Mouse (Mus musculus): ENCODE results near the gene Abca1. TPM values are rescaled to one million over a fixed set of nuclear protein-coding genes. Genes with fewer than 3 reads are reported as not detected.

Abca1 gene
- polyA plus RNA-seq, 1 experiment from 2014 or later = 4.8 TPM

GRCm38 (mm10) chr4:53078793-53079310, 80.8 kb downstream of the Abca1 start:
- no peaks in the 10 kb centered on the region for H3K4me1 ChIP-seq
- H3K27me3 ChIP-seq (replicated peaks) = no peaks in the 10 kb centered on the region
- no peak overlapping the region for H3K4me3 ChIP-seq (replicated peaks)
- H3K27ac ChIP-seq = no peak overlapping the region
- H3K9me3 ChIP-seq = no peaks in the 10 kb centered on the region
- 0 out of 2 replicates have a peak, but pooled peaks cover 12% of the 10 kb centered on the region for H3K36me3 ChIP-seq
- WGBS = 79% methylated on average over 2 of the region's 2 CpGs
- no peak overlapping the region for H3K4me2 ChIP-seq
- no peak overlapping the region for H3K9ac ChIP-seq
- peak; percentile 31; the same call in 1 of the 2 replicates for ATAC-seq (ENCODE audit: insufficient read depth, low FRiP score, low read depth)

GRCm38 (mm10) chr4:53076788-53077350, 82.8 kb downstream of the Abca1 start:
- ATAC-seq (ENCODE audit: insufficient read depth, low FRiP score, low read depth) = no peak
- 93% methylated on average over 4 of the region's 4 CpGs for WGBS
- Histone ChIP-seq H3K36me3 (0 out of 2 replicates have a peak, but pooled peaks cover 12% of the 10 kb centered on the region), H3K4me1 (no peaks in the 10 kb centered on the region), H3K9ac (no peak overlapping the region), H3K27ac (no peak overlapping the region), H3K4me3 (replicated peaks) (no peak overlapping the region), H3K4me2 (no peak overlapping the region), H3K27me3 (replicated peaks) (no peaks in the 10 kb centered on the region), H3K9me3 (no peaks in the 10 kb centered on the region)

- no peak overlapping the region for H3K9ac ChIP-seq
- H3K36me3 ChIP-seq = 0 out of 2 replicates have a peak, but pooled peaks cover 11% of the 10 kb centered on the region
- no peaks in the 10 kb centered on the region for H3K27me3 ChIP-seq (replicated peaks)
- no peak for ATAC-seq (ENCODE audit: insufficient read depth, low FRiP score, low read depth)
- no peaks in the 10 kb centered on the region for H3K4me1 ChIP-seq
- no peak overlapping the region for H3K4me2 ChIP-seq
- WGBS = 86% methylated on average over 7 of the region's 7 CpGs
- H3K9me3 ChIP-seq = no peaks in the 10 kb centered on the region
- no peak overlapping the region for H3K4me3 ChIP-seq (replicated peaks)
- no peak overlapping the region for H3K27ac ChIP-seq
Observed at GRCm38 (mm10) chr4:53073025-53073424, 86.7 kb downstream of the Abca1 start.

GRCm38 (mm10) chr4:53062301-53063008, 97.2 kb downstream of the Abca1 start:
- no peak for ATAC-seq (ENCODE audit: insufficient read depth, low FRiP score, low read depth)
- WGBS = 83% methylated on average over 7 of the region's 7 CpGs
- Histone ChIP-seq H3K4me2 (no peak overlapping the region), H3K27ac (no peak overlapping the region), H3K27me3 (replicated peaks) (no peaks in the 10 kb centered on the region), H3K4me3 (replicated peaks) (no peak overlapping the region), H3K36me3 (0 out of 2 replicates have a peak, but pooled peaks cover 7% of the 10 kb centered on the region), H3K9me3 (no peaks in the 10 kb centered on the region), H3K4me1 (no peaks in the 10 kb centered on the region), H3K9ac (no peak overlapping the region)

GRCm38 (mm10) chr4:53046238-53047022, 113.3 kb downstream of the Abca1 start:
- Histone ChIP-seq H3K36me3 (peaks cover 9% of the 10 kb centered on the region; the same call in 1 of the 2 replicates), H3K27me3 (replicated peaks) (no peaks in the 10 kb centered on the region), H3K9ac (no peak overlapping the region), H3K27ac (no peak overlapping the region), H3K4me1 (no peaks in the 10 kb centered on the region), H3K4me2 (no peak overlapping the region), H3K4me3 (replicated peaks) (no peak overlapping the region), H3K9me3 (no peaks in the 10 kb centered on the region)
- 62% methylated on average over 9 of the region's 9 CpGs for WGBS
- ATAC-seq (ENCODE audit: insufficient read depth, low FRiP score, low read depth) = no peak

GRCm38 (mm10) chr4:53045807-53046206, 113.9 kb downstream of the Abca1 start:
- H3K27me3 ChIP-seq (replicated peaks) = no peaks in the 10 kb centered on the region
- H3K9me3 ChIP-seq = no peaks in the 10 kb centered on the region
- H3K4me3 ChIP-seq (replicated peaks) = no peak overlapping the region
- H3K9ac ChIP-seq = no peak overlapping the region
- H3K36me3 ChIP-seq = peaks cover 9% of the 10 kb centered on the region; the same call in 1 of the 2 replicates
- H3K27ac ChIP-seq = no peak overlapping the region
- no peak overlapping the region for H3K4me2 ChIP-seq
- WGBS = 85% methylated on average over 7 of the region's 7 CpGs
- no peak for ATAC-seq (ENCODE audit: insufficient read depth, low FRiP score, low read depth)
- H3K4me1 ChIP-seq = no peaks in the 10 kb centered on the region

- Histone ChIP-seq H3K4me3 (replicated peaks) (no peak overlapping the region), H3K9me3 (no peaks in the 10 kb centered on the region), H3K27me3 (replicated peaks) (no peaks in the 10 kb centered on the region), H3K9ac (no peak overlapping the region), H3K4me2 (no peak overlapping the region), H3K4me1 (no peaks in the 10 kb centered on the region), H3K27ac (no peak overlapping the region), H3K36me3 (peaks cover 9% of the 10 kb centered on the region; the same call in 1 of the 2 replicates)
- ATAC-seq (ENCODE audit: insufficient read depth, low FRiP score, low read depth) = no peak
- WGBS = 82% methylated on average over 8 of the region's 8 CpGs
Observed at GRCm38 (mm10) chr4:53043819-53044218, 115.9 kb downstream of the Abca1 start.

- Histone ChIP-seq H3K27ac (no peak overlapping the region), H3K4me3 (replicated peaks) (no peak overlapping the region), H3K36me3 (no peaks in the 10 kb centered on the region), H3K4me2 (no peak overlapping the region), H3K27me3 (replicated peaks) (no peaks in the 10 kb centered on the region), H3K9me3 (no peaks in the 10 kb centered on the region), H3K9ac (no peak overlapping the region), H3K4me1 (no peaks in the 10 kb centered on the region)
- ATAC-seq (ENCODE audit: insufficient read depth, low FRiP score, low read depth) = no peak
- 52% methylated on average over 8 of the region's 8 CpGs for whole genome bisulfite sequencing
Observed at GRCm38 (mm10) chr4:53030326-53030948, 129.3 kb downstream of the Abca1 start.

- 71% methylated on average over 3 of the region's 3 CpGs for WGBS
- Histone ChIP-seq H3K4me2 (no peak overlapping the region), H3K27me3 (replicated peaks) (no peaks in the 10 kb centered on the region), H3K4me1 (no peaks in the 10 kb centered on the region), H3K36me3 (no peaks in the 10 kb centered on the region; the same call in 1 of the 2 replicates), H3K9ac (no peak overlapping the region), H3K4me3 (replicated peaks) (no peak overlapping the region), H3K9me3 (no peaks in the 10 kb centered on the region), H3K27ac (no peak overlapping the region)
- no peak for ATAC-seq (ENCODE audit: insufficient read depth, low FRiP score, low read depth)
Observed at GRCm38 (mm10) chr4:53027811-53028210, 131.9 kb downstream of the Abca1 start.

- Histone ChIP-seq H3K9me3 (no peaks in the 10 kb centered on the region), H3K4me1 (no peaks in the 10 kb centered on the region), H3K27ac (no peak overlapping the region), H3K36me3 (peaks cover 11% of the 10 kb centered on the region), H3K27me3 (replicated peaks) (no peaks in the 10 kb centered on the region), H3K4me2 (no peak overlapping the region), H3K4me3 (replicated peaks) (no peak overlapping the region), H3K9ac (no peak overlapping the region)
- 82% methylated on average over 4 of the region's 4 CpGs for WGBS
- ATAC-seq (ENCODE audit: insufficient read depth, low FRiP score, low read depth) = no peak
Observed at GRCm38 (mm10) chr4:53024397-53024796, 135.3 kb downstream of the Abca1 start.

GRCm38 (mm10) chr4:53023189-53023925, 136.3 kb downstream of the Abca1 start:
- Histone ChIP-seq H3K9ac (no peak overlapping the region), H3K4me1 (no peaks in the 10 kb centered on the region), H3K27me3 (replicated peaks) (no peaks in the 10 kb centered on the region), H3K27ac (no peak overlapping the region), H3K36me3 (peaks cover 14% of the 10 kb centered on the region), H3K9me3 (no peaks in the 10 kb centered on the region), H3K4me2 (no peak overlapping the region), H3K4me3 (replicated peaks) (no peak overlapping the region)
- ATAC-seq (ENCODE audit: insufficient read depth, low FRiP score, low read depth) = peak; percentile 53; the same call in 1 of the 2 replicates
- 89% methylated on average over 14 of the region's 14 CpGs for WGBS
